Mouse (Mus musculus): ENCODE measurements around the gene Klf8. TPM values are rescaled to one million over a fixed set of nuclear protein-coding genes. Genes with fewer than 3 reads are reported as not detected.

Klf8 gene
- 1.3 and 1.7 TPM in 2 replicates for polyA plus RNA-seq (2015; fragmentation: Nextera tagmentation; extraction: Ambion mirVana)

DNA sequence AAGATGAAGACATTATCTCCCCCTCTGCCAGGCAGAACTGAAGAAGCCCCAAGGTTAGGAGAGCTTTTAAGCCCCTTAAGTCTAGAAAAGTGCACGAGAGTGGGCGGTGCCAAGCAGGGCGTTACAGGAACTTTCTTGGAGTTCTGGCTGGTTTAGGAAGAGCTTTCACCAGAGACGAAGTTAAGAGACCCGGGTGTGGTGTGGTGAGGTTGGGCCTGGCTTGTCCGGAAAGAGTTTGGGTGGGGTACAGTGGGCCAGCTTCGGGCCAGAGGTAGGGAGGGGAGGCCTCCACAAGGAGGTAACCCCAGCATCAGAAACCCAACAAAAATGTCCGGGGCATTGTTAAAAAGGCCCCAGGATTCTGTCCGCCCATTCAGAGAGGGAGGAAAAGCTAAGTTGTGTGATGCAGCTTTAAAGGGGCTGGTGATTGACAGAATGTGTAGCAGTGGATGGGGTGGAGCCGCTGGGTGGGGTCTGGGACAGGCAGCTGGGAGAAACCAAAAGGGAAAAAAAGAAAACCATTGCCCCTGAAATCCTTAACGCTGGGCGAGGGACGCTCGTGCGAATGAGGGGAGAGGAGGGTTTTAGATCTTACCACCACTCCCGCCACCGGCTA lies at the start of gene Klf8:
Gene Klf8, plus strand, starts transcription at position 163 of the 616 bp plus-strand sequence.

Other genes with a start within 250 kb of the Klf8 start
- 0.12 and 0.28 TPM in 2 replicates for gene Usp51, start 231.0 kb upstream of the Klf8 start, polyA plus RNA-seq (2015; fragmentation: Nextera tagmentation; extraction: Ambion mirVana)
- 32.9 and 37.5 TPM in 2 replicates for gene Mageh1, start 199.9 kb upstream of the Klf8 start, polyA plus RNA-seq (2015; fragmentation: Nextera tagmentation; extraction: Ambion mirVana)
- gene Foxr2, start 118.7 kb upstream of the Klf8 start, polyA plus RNA-seq (2015; fragmentation: Nextera tagmentation; extraction: Ambion mirVana), result not detected in 2 replicates
- gene Rragb, start 97.5 kb upstream of the Klf8 start, polyA plus RNA-seq (2015; fragmentation: Nextera tagmentation; extraction: Ambion mirVana), result 0.37 and 0.52 TPM in 2 replicates